Mouse (Mus musculus) bone marrow macrophage, adult 2 months (primary cell): ENCODE results near the gene Mfap3.

Experiments used
- CTCF ChIP-seq: IDR thresholded peaks from 2 replicates; pipeline ENCODE4 v1.5.1; 2012; ENCODE audit warnings: low read depth, mild to moderate bottlenecking, low read length, moderate library complexity
- POLR2A ChIP-seq: IDR thresholded peaks from 2 replicates; pipeline ENCODE4 v1.6.1; 2012; ENCODE audit warnings: mild to moderate bottlenecking, low read depth, low read length, borderline replicate concordance

DNA sequence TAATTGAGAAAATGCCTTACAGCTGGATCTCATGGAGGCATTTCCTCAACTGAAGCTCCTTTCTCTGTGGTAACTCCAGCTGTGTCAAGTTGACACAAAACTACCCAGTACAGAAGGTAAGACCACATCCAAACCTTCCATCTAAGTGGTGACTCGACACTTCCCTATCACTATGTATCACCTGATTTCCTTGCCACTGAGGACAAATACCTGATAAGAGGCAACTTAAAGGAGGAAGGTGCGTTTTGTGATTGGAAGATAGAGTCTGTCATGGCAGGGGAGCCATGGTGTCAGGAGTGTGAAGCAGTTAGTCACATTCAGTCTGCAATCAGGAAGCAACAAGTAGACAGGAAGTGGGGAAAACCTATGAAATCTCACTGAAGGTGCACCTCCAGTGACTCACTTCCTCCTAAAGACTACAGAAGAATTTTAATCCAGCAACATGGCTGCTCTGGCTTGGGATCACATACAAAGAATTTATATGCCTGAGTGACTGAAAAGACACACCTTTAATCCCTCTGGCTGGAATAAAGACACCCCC, 50.6 kb downstream of the Mfap3 start:
- TF ChIP-seq CTCF (no peak), POLR2A (no peak)
